12 mouse cellular contexts compared by ENCODE assay signal in genomic region chr1:59387542-59388314, GRCm38 (mm10).
A peak's percentile ranks its signal among the peaks of the same experiment; 100 is the strongest.
DNase-seq lines count a peak whose midpoint lies in the region; ATAC-seq and TF ChIP-seq lines count a peak whose summit lies in the region.
"Had no signal": no experiment of that assay in that cellular context is flagged by ENCODE, and none has a peak within 500 bp of the region (broad histone marks: within the 10 kb centered on the region; RNA-seq: fewer than 3 reads in every experiment).

No protein-coding gene starts in this region.

- no peak overlapping the region for H3K9ac ChIP-seq in forebrain, embryonic 11.5 days (ENCODE audit: low read length)
- H3K9ac ChIP-seq in kidney, postnatal 0 days (ENCODE audit: low read depth, low read length): no peak overlapping the region
- H3K9ac ChIP-seq in forebrain, embryonic 14.5 days (ENCODE audit: low read length): no peak overlapping the region

- no peak for ATAC-seq in forebrain, embryonic 11.5 days (replicated peaks; ENCODE audit: low FRiP score)
- no peak for ATAC-seq in kidney, postnatal 0 days (replicated peaks; ENCODE audit: low FRiP score, low read depth)
- ATAC-seq in forebrain, embryonic 14.5 days: 0 out of 2 replicates have a peak, but pooled peaks have one; percentile 20
- no peak for ATAC-seq in megakaryocyte, adult 5-6 weeks (ENCODE audit: poor library complexity, severe bottlenecking)
- ATAC-seq: intestine, embryonic 16.5 days had no signal

- H3K27ac ChIP-seq in forebrain, embryonic 10.5 days: peak overlapping the region; percentile 44
- H3K27ac ChIP-seq in forebrain, embryonic 11.5 days (ENCODE audit: low read depth, low read length): no peak overlapping the region
- H3K27ac ChIP-seq in kidney, postnatal 0 days: no peak overlapping the region
- no peak overlapping the region; the same call in 1 of the 2 replicates for H3K27ac ChIP-seq in forebrain, embryonic 14.5 days (ENCODE audit: low read depth, low read length)

- intact Hi-C loops in gastrocnemius, postnatal 36 days (cut with DNase I): no loop called here

- H3K9me3 ChIP-seq in forebrain, embryonic 10.5 days: no peaks in the 10 kb centered on the region
- no peaks in the 10 kb centered on the region for H3K9me3 ChIP-seq in forebrain, embryonic 11.5 days (ENCODE audit: control insufficient read depth, low read length)
- H3K9me3 ChIP-seq in kidney, postnatal 0 days (replicated peaks; ENCODE audit: low read length): no peaks in the 10 kb centered on the region
- H3K9me3 ChIP-seq in forebrain, embryonic 14.5 days (replicated peaks; ENCODE audit: control insufficient read depth, low read length): no peaks in the 10 kb centered on the region

- H3K36me3 ChIP-seq in forebrain, embryonic 10.5 days (replicated peaks): no peaks in the 10 kb centered on the region
- no peaks in the 10 kb centered on the region for H3K36me3 ChIP-seq in forebrain, embryonic 11.5 days (ENCODE audit: control insufficient read depth, insufficient read depth, low read length)
- H3K36me3 ChIP-seq in kidney, postnatal 0 days (ENCODE audit: insufficient read depth, low read length): no peaks in the 10 kb centered on the region
- H3K36me3 ChIP-seq in forebrain, embryonic 14.5 days (ENCODE audit: control insufficient read depth, insufficient read depth, low read length): no peaks in the 10 kb centered on the region

- TF ChIP-seq CTCF in kidney, postnatal 0 days (IDR thresholded peaks at IDR 0.05; ENCODE audit: low read depth): no peak

- no peak for DNase-seq in forebrain, embryonic 10.5 days (ENCODE audit: extremely low spot score, low spot score)
- DNase-seq in forebrain, embryonic 11.5 days (ENCODE audit: low spot score): no peak
- peak; percentile 59 for DNase-seq in kidney, postnatal 0 days (ENCODE audit: low spot score)
- no peak for DNase-seq in kidney, postnatal 4 days
- peak; percentile 8 for DNase-seq in adipocyte (ENCODE audit: low spot score)
- no peak for DNase-seq in forebrain, embryonic 14.5 days (ENCODE audit: low spot score)
- DNase-seq in gastrocnemius, postnatal 36 days: no peak
- DNase-seq: gastrocnemius, postnatal 14 days; lung, adult 18-20 months; thymus, postnatal 4 days had no signal

- H3K4me1 ChIP-seq in forebrain, embryonic 10.5 days: peaks cover 25% of the 10 kb centered on the region
- H3K4me1 ChIP-seq in forebrain, embryonic 11.5 days (replicated peaks; ENCODE audit: control insufficient read depth, insufficient read depth, low read length): 0 out of 2 replicates have a peak, but pooled peaks cover 2% of the 10 kb centered on the region
- no peaks in the 10 kb centered on the region for H3K4me1 ChIP-seq in kidney, postnatal 0 days (replicated peaks; ENCODE audit: insufficient read depth, low read length)
- peaks cover 4% of the 10 kb centered on the region; the same call in 1 of the 2 replicates for H3K4me1 ChIP-seq in forebrain, embryonic 14.5 days (ENCODE audit: control insufficient read depth, insufficient read depth, low read length)

- no peak overlapping the region for H3K4me3 ChIP-seq in forebrain, embryonic 10.5 days
- no peak overlapping the region for H3K4me3 ChIP-seq in forebrain, embryonic 11.5 days (ENCODE audit: low read depth, low read length)
- H3K4me3 ChIP-seq in kidney, postnatal 0 days (replicated peaks; ENCODE audit: low read depth, low read length): no peak overlapping the region
- H3K4me3 ChIP-seq in forebrain, embryonic 14.5 days (ENCODE audit: low read depth, low read length): no peak overlapping the region

- H3K4me2 ChIP-seq in forebrain, embryonic 11.5 days (ENCODE audit: low read depth, low read length, severe bottlenecking): no peak overlapping the region
- H3K4me2 ChIP-seq in kidney, postnatal 0 days (ENCODE audit: low read length): no peak overlapping the region
- no peak overlapping the region for H3K4me2 ChIP-seq in forebrain, embryonic 14.5 days (ENCODE audit: low read length)

- peaks cover 3% of the 10 kb centered on the region; the same call in 1 of the 2 replicates for H3K27me3 ChIP-seq in forebrain, embryonic 10.5 days (ENCODE audit: poor library complexity, severe bottlenecking)
- no peaks in the 10 kb centered on the region for H3K27me3 ChIP-seq in forebrain, embryonic 11.5 days (ENCODE audit: control insufficient read depth, insufficient read depth, low read length)
- H3K27me3 ChIP-seq in kidney, postnatal 0 days (ENCODE audit: insufficient read depth, low read length): no peaks in the 10 kb centered on the region
- H3K27me3 ChIP-seq in forebrain, embryonic 14.5 days (replicated peaks; ENCODE audit: control insufficient read depth, insufficient read depth, low read length): no peaks in the 10 kb centered on the region

- 63% methylated on average over 3 of the region's 3 CpGs for WGBS in forebrain, embryonic 10.5 days
- 59% methylated on average over 3 of the region's 3 CpGs for WGBS in forebrain, embryonic 11.5 days
- WGBS in kidney, postnatal 0 days: 19% methylated on average over 3 of the region's 3 CpGs
- 46% methylated on average over 3 of the region's 3 CpGs for WGBS in forebrain, embryonic 14.5 days

Comparison
In these comparisons a context has a peak if more than half of its experiments do, and no peak if none do; other contexts are left out.
1. DNase-seq: peak in kidney, postnatal 0 days (single experiment) and adipocyte (single experiment); none in forebrain, embryonic 10.5 days (single experiment), forebrain, embryonic 11.5 days (single experiment), kidney, postnatal 4 days (0 of 2), forebrain, embryonic 14.5 days (single experiment) and gastrocnemius, postnatal 36 days (0 of 2).